Mouse (Mus musculus) embryo, embryonic 10.5 days (tissue): ENCODE results near the gene Vti1a.

ENCODE experiments used
- DNase-seq: peaks from one replicate; pipeline ENCODE4 v3.0.0-alpha.2; 2015; ENCODE audit warnings: low spot score

Gene Vti1a

DNA sequence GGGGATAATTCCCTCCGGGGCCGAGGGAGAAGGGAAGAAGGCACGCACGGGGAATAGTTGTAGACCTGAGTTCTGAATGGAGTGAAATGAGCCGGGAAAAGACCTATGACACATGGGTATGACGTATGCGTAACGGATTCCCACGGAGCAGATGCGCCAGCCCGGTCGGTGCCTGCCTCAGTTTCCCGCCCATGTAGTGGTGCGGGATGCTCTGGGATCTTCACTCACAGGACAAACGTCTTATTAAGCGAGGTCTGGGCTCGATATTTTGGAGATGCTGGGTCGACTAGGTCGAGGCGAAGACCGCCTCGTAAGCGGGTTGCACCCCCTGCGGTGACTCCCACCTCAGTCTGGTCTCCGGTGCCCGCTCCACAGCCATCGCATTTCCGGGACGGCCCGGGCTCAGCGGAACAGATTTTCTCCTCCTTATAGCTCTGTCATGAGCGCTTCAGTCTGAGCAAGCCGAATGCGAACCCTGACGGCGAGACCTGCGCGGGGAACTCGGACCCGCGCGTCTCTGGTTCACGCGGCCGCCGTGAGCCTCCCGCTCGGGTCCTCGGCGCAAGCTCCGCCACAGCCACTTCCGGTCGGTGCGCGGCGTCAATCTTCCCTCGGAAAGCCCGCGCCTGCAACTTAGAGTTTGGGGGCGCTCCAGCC is 515 bp upstream of the Vti1a start, which contains the start of gene Zdhhc6:
Zdhhc6 (minus strand) TSS at position 581 of the 657 bp plus-strand sequence.
- DNase-seq, result peak; percentile 80

DNA sequence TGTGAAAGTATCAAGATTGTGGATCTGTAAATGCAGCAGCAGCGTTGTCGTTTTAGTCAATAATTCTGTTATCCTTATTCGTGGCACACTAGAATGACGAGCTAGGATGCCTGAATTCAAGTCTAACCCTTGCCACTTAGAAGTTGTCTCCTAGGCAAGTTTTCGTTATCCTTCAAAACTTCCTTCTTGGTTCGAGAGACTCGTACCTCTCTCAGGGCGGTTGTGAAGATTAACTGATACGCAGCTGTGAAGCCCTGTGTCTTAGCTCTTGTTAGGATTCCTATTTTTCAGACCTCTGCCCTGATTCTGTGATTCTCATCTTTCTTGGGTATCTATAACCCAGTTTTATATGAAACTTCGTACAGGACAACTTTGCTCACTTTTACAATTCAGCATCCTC is 806 bp downstream of the Vti1a start:
- DNase-seq, result no peak

GRCm38 (mm10) chr19:55319036-55319435 is 2.9 kb downstream of the Vti1a start:
- DNase-seq, result no peak

GRCm38 (mm10) chr19:55319521-55319920 is 3.4 kb downstream of the Vti1a start:
- DNase-seq, result no peak

- DNase-seq, result no peak
These were observed 6.5 kb downstream of the Vti1a start for GRCm38 (mm10) chr19:55322604-55323003.

DNA sequence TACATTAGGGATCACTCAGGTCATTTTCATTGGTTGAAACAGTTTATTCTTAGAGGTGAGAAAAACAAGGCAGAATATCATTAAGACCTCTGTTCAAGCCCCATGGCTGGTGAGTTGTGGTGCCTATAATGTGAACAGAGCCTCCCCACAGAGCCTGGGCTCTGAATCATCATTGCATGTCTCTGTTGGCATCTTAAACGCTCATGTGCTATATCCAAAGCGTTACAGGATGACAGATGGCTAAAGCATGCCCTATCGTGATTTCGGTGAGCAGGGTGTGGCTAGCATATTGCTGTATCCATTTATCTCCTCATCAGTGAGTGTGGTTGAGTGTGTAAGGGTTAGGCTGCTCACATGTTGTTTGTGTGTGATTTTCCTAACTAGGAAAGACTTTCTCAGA is 11.4 kb downstream of the Vti1a start:
- DNase-seq, result no peak

- DNase-seq, result no peak
These were observed 15.7 kb downstream of the Vti1a start for GRCm38 (mm10) chr19:55331776-55332175.

- peak; percentile 90 for DNase-seq
These were observed 16.7 kb downstream of the Vti1a start for GRCm38 (mm10) chr19:55332641-55333268.

GRCm38 (mm10) chr19:55335881-55336280 is 19.8 kb downstream of the Vti1a start:
- DNase-seq, result peak; percentile 50

- DNase-seq, result no peak
These were observed 20.3 kb downstream of the Vti1a start for GRCm38 (mm10) chr19:55336441-55336840.

DNA sequence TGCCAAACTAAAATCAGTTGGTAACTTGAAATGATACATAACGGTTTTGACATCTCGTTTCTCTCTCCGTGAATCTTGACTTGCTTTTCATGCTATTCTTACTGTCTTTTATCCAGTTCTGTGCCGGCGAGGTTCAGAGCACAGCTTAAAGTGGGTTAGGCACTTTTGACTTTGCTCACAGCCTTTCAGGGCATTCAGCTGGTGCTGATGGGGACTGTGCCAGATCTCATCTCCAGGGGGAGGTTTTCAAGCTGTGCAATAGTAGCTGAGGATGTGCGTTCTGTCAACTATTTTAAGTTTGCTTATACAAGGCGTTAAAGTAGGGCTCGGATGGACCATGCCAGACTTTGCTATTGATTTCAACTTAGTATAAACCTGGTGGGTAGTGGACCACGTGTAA is 21.0 kb downstream of the Vti1a start:
- no peak for DNase-seq

GRCm38 (mm10) chr19:55337664-55338063 is 21.6 kb downstream of the Vti1a start:
- no peak for DNase-seq

GRCm38 (mm10) chr19:55340521-55340920 is 24.4 kb downstream of the Vti1a start:
- no peak for DNase-seq

- DNase-seq, result no peak
These were observed 25.3 kb downstream of the Vti1a start for GRCm38 (mm10) chr19:55341377-55341776.

DNA sequence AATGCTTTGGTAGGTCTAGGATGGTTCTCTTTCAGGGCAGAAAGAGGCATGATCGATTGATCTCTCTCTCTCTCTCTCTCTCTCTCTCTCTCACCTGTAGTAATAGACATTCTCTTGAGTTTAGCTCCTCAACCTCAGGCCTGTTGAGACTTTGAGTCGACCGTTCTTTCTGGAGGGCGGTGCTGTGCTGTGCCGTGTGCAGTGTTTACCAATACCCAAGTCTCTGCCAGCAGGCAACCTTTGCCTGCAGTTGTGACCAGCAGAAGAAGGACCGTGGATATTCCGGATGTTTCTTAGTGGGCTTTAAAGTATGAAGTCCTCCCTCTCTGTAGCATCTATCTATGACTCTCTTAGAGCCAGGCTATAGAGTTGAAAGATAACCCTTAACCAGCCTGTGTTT is 26.3 kb downstream of the Vti1a start:
- no peak for DNase-seq

- no peak for DNase-seq
These were observed 27.2 kb downstream of the Vti1a start for GRCm38 (mm10) chr19:55343274-55343673.

DNA sequence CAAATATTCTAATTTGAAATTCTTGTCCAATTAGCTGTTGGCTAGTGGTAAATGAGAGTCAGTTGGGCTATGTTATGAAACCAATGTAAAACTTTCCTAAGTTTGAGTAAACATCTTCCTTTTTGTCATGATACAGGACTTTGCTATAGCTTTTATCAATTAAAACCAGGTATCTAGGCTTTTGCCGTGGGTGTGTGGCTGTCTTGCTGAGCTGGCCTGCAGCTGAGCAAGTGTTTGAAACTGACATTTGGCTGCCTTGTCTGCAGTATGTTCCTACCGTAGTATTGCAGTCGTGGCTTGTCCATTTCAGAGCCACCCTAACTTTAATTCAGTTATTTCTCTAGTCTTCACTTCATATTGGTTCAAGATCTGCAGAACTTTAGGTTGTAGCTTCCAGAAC is 32.1 kb downstream of the Vti1a start:
- DNase-seq, result no peak

- DNase-seq, result peak; percentile 7
These were observed 34.7 kb downstream of the Vti1a start for GRCm38 (mm10) chr19:55350673-55351378.

DNA sequence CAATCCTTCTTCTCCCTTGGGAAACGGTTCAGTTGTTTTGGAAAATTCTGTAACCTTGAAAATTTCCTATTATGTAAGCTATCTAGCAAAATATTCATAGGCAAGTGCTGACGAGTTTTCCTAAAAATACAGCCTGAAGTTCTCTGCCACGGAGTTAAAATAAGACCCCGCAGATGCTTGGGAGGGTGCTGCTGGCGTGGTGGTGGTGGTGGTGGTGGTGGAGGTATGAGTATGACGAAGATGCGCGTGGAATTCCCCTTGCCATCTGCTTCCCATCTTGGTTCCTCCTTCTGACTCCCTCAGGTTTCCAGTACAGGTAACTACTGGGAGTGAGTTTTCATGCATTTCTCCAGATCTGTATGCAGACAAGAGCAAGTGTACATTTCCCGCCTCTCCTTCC is 46.5 kb downstream of the Vti1a start:
- no peak for DNase-seq

GRCm38 (mm10) chr19:55369691-55370090 is 53.6 kb downstream of the Vti1a start:
- no peak for DNase-seq

GRCm38 (mm10) chr19:55376331-55376730 is 60.2 kb downstream of the Vti1a start:
- no peak for DNase-seq

DNA sequence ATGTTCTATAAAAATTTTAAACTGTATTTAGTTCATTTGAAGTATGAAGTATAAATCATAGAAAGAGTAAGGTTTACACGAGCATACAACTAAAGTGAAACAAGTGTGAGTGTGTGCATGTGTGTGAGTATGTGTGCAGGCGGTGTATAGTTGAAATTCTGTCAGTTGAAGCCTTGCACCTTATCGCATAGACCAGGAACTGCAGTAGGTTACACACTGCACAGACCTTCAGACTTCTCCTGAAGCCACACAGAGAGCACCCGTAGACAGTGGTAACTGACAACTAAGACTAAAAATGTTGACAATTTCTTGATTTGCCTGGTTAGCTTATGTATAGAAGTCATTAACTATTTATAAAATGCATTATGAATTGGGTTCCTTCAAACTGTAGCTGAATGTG is 61.4 kb downstream of the Vti1a start:
- no peak for DNase-seq

DNA sequence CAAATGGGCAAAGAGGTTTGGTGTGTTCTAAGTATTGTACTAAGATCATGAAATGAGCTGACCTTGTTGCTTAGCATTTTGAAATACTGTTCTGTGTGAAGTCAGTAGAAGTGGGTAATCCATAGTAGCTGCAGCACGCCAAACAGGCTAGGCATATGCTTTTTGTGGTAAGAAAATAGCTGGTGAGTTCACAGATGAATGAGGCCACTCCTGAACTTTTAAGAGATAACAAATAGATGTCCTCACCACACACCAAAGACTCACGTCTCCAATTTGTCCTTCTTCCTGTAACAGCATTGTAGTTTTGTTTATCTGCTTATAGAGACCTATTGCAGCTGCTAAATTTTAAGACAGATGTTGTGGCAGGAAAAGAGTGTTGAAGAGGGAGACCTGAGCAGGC is 62.8 kb downstream of the Vti1a start:
- no peak for DNase-seq
